Mouse (Mus musculus) kidney, adult 2 months (tissue): ENCODE data around the gene Adnp. TPM values are rescaled to one million over a fixed set of nuclear protein-coding genes. Genes with fewer than 3 reads are reported as not detected.

ENCODE experiments used
- DNase-seq: peaks from one replicate; pipeline ENCODE4 v3.0.0; 2021
- H3K27ac ChIP-seq: fragments of 200-500 bp; 2 replicates; pipeline ENCODE4 v1.5.1; 2012; ENCODE audit warnings: low read depth, low read length, control low read depth, inconsistent platforms; ENCODE audit not compliant: insufficient read depth
- H3K27me3 ChIP-seq: fragments of 200-500 bp; replicated peaks from 2 replicates; pipeline ENCODE4 v1.6.1; 2012; ENCODE audit warnings: mild to moderate bottlenecking, moderate library complexity, low read length, inconsistent platforms; ENCODE audit not compliant: control insufficient read depth, insufficient read depth
- H3K36me3 ChIP-seq: fragments of 200-500 bp; 2 replicates; pipeline ENCODE4 v1.6.1; 2012; ENCODE audit warnings: mild to moderate bottlenecking, moderate library complexity, low read length, inconsistent platforms; ENCODE audit not compliant: control insufficient read depth, insufficient read depth
- H3K4me1 ChIP-seq: fragments of 200-500 bp; 2 replicates; pipeline ENCODE4 v1.6.1; 2011; ENCODE audit warnings: low read length; ENCODE audit not compliant: control insufficient read depth, insufficient read depth
- H3K4me3 ChIP-seq: fragments of 200-500 bp; 2 replicates; pipeline ENCODE4 v1.5.1; 2011; ENCODE audit warnings: mild to moderate bottlenecking, low read depth, low read length, control low read depth; ENCODE audit not compliant: insufficient read depth
- CTCF ChIP-seq: fragments of 200-500 bp; conservative IDR thresholded peaks from 2 replicates; pipeline ENCODE4 v1.5.1; 2011; ENCODE audit warnings: low read depth, mild to moderate bottlenecking, control low read depth, low read length, moderate library complexity, mixed read lengths; ENCODE audit not compliant: insufficient read depth, insufficient read length
- POLR2A ChIP-seq: fragments of 200-500 bp; IDR thresholded peaks from one replicate; pipeline ENCODE4 v1.6.1; 2011; ENCODE audit warnings: low read depth, low read length, control low read depth
- WGBS: fragments of 180-500 bp; shearing (Covaris S2); methylation state at CpG from one replicate; pipeline ENCODE4 v1.1.7; 2018; 5-methylcytosine and 5-hydroxymethylcytosine counted together
- polyA plus RNA-seq: library from polyadenylated mRNA; depleted of rRNA; stranded (reverse); fragments of >200 nt; gene quantifications from 2 replicates; pipeline ENCODE4 v1.2.3, GENCODE M21; 2012

Adnp gene
- polyA plus RNA-seq, 1 experiment: 14.9 TPM

GRCm38 (mm10) chr2:168248167-168248855, 41.4 kb upstream of the Adnp start:
- no peaks in the 10 kb centered on the region for H3K36me3 ChIP-seq
- DNase-seq: no peak
- no peak overlapping the region for H3K27ac ChIP-seq
- H3K27me3 ChIP-seq: no peaks in the 10 kb centered on the region
- H3K4me3 ChIP-seq: no peak overlapping the region
- TF ChIP-seq CTCF: no peak
- no peak for TF ChIP-seq POLR2A
- 62% methylated on average over 8 of the region's 8 CpGs for WGBS
- no peaks in the 10 kb centered on the region for H3K4me1 ChIP-seq

- Histone ChIP-seq H3K4me1 (no peaks in the 10 kb centered on the region), H3K36me3 (no peaks in the 10 kb centered on the region), H3K27me3 (no peaks in the 10 kb centered on the region), H3K4me3 (no peak overlapping the region), H3K27ac (no peak overlapping the region)
- WGBS: 44% methylated on average over 8 of the region's 8 CpGs
- TF ChIP-seq POLR2A: no peak
- TF ChIP-seq CTCF: no peak
- DNase-seq: no peak
These were observed 38.7 kb upstream of the Adnp start for GRCm38 (mm10) chr2:168245571-168245970.

- WGBS: 71% methylated on average over 4 of the region's 4 CpGs
- H3K4me1 ChIP-seq: no peaks in the 10 kb centered on the region
These were observed 36.4 kb upstream of the Adnp start for GRCm38 (mm10) chr2:168243278-168243677.

GRCm38 (mm10) chr2:168242841-168243240, 35.9 kb upstream of the Adnp start:
- H3K4me3 ChIP-seq: no peak overlapping the region
- TF ChIP-seq POLR2A: no peak
- TF ChIP-seq CTCF: no peak
- H3K27me3 ChIP-seq: no peaks in the 10 kb centered on the region
- H3K27ac ChIP-seq: no peak overlapping the region
- H3K36me3 ChIP-seq: no peaks in the 10 kb centered on the region
- no peak for DNase-seq
- H3K4me1 ChIP-seq: no peaks in the 10 kb centered on the region

More at GRCm38 (mm10) chr2:168243278-168243677, 36.4 kb upstream of the Adnp start:
- no peaks in the 10 kb centered on the region for H3K36me3 ChIP-seq
- H3K27ac ChIP-seq: no peak overlapping the region
- no peaks in the 10 kb centered on the region for H3K27me3 ChIP-seq
- no peak overlapping the region for H3K4me3 ChIP-seq
- DNase-seq: no peak
- no peak for TF ChIP-seq POLR2A
- TF ChIP-seq CTCF: no peak

GRCm38 (mm10) chr2:168238335-168238734, 31.4 kb upstream of the Adnp start:
- DNase-seq: no peak
- TF ChIP-seq CTCF (no peak), POLR2A (no peak)
- Histone ChIP-seq H3K27ac (no peak overlapping the region), H3K4me1 (no peaks in the 10 kb centered on the region), H3K27me3 (no peaks in the 10 kb centered on the region), H3K36me3 (no peaks in the 10 kb centered on the region), H3K4me3 (no peak overlapping the region)
- 91% methylated on average over 4 of the region's 4 CpGs for WGBS

GRCm38 (mm10) chr2:168233286-168233685, 26.4 kb upstream of the Adnp start:
- WGBS: 85% methylated on average over 5 of the region's 5 CpGs
- Histone ChIP-seq H3K36me3 (no peaks in the 10 kb centered on the region), H3K27me3 (no peaks in the 10 kb centered on the region), H3K4me3 (no peak overlapping the region), H3K27ac (no peak overlapping the region), H3K4me1 (peaks cover 14% of the 10 kb centered on the region)
- no peak for DNase-seq
- TF ChIP-seq POLR2A (no peak), CTCF (no peak)

GRCm38 (mm10) chr2:168231471-168231829, 24.5 kb upstream of the Adnp start:
- WGBS: 69% methylated on average over 33 of the region's 33 CpGs
- TF ChIP-seq CTCF (no peak), POLR2A (no peak)

More at GRCm38 (mm10) chr2:168231471-168231829, 24.5 kb upstream of the Adnp start:
- Histone ChIP-seq H3K27ac (no peak overlapping the region), H3K36me3 (no peaks in the 10 kb centered on the region; the same call in 1 of the 2 replicates), H3K4me3 (peak overlapping the region; percentile 63), H3K27me3 (no peaks in the 10 kb centered on the region), H3K4me1 (peaks cover 17% of the 10 kb centered on the region)
- no peak for DNase-seq
